Mouse (Mus musculus) hindbrain, embryonic 10.5 days (tissue): ENCODE results near the gene Dpt. TPM values are rescaled to one million over a fixed set of nuclear protein-coding genes. Genes with fewer than 3 reads are reported as not detected.

ENCODE experiments used
- polyA plus RNA-seq: library from polyadenylated mRNA; unstranded; fragments of >200 nt; fragmentation: Nextera tagmentation; extraction: Ambion mirVana; gene quantifications from 2 replicates; pipeline ENCODE4 v1.2.1, GENCODE M21; 2016

Gene Dpt
- polyA plus RNA-seq, 1 experiment from 2014 or later, result not detected

Other genes starting within 250 kb of the Dpt start
- gene Xcl1, start 138.9 kb downstream of the Dpt start, polyA plus RNA-seq, result not detected in 2 replicates